Mouse (Mus musculus) neural tube, embryonic 15.5 days (tissue): ENCODE measurements around the gene Magea5. TPM values are rescaled to one million over a fixed set of nuclear protein-coding genes. Genes with fewer than 3 reads are reported as not detected.
"Not testable (repeated sequence)": the region's sequence is repeated elsewhere in the genome, so short reads cannot be mapped to it uniquely, and the experiment has no call there.

Experiments used
- ATAC-seq: fragments of 200-750 bp; cut with Nextera tagmentation; 2 replicates; pipeline ENCODE4 v1.8.0; 2017; ENCODE audit warnings: mild to moderate bottlenecking, moderate TSS enrichment, moderate library complexity; ENCODE audit not compliant: low FRiP score
- H3K27ac ChIP-seq: fragments of 300-500 bp; sonication (generic); replicated peaks from 2 replicates; pipeline ENCODE4 v1.5.1; 2015; ENCODE audit warnings: mild to moderate bottlenecking, inconsistent platforms
- H3K27me3 ChIP-seq: fragments of 300-500 bp; sonication (generic); replicated peaks from 2 replicates; pipeline ENCODE4 v1.6.1; 2015; ENCODE audit warnings: inconsistent platforms
- H3K36me3 ChIP-seq: fragments of 300-500 bp; sonication (generic); 2 replicates; pipeline ENCODE4 v1.6.1; 2015; ENCODE audit warnings: inconsistent platforms
- H3K4me1 ChIP-seq: fragments of 300-500 bp; sonication (generic); 2 replicates; pipeline ENCODE4 v1.6.1; 2015; ENCODE audit warnings: inconsistent platforms
- H3K4me2 ChIP-seq: fragments of 300-500 bp; sonication (generic); 2 replicates; pipeline ENCODE4 v1.6.1; 2015; ENCODE audit warnings: inconsistent platforms, mild to moderate bottlenecking, moderate library complexity
- H3K4me3 ChIP-seq: fragments of 300-500 bp; sonication (generic); replicated peaks from 2 replicates; pipeline ENCODE4 v1.5.1; 2015; ENCODE audit warnings: mild to moderate bottlenecking, inconsistent platforms
- H3K9ac ChIP-seq: fragments of 300-500 bp; sonication (generic); replicated peaks from 2 replicates; pipeline ENCODE4 v1.6.1; 2015; ENCODE audit warnings: mild to moderate bottlenecking, inconsistent platforms
- H3K9me3 ChIP-seq: fragments of 300-500 bp; sonication (generic); replicated peaks from 2 replicates; pipeline ENCODE4 v1.6.1; 2016; ENCODE audit warnings: inconsistent platforms
- WGBS: fragments of 180-500 bp; shearing (Covaris S2); methylation state at CpG from one replicate; pipeline ENCODE4 v1.1.7; 2015; ENCODE audit warnings: mixed read lengths; 5-methylcytosine and 5-hydroxymethylcytosine counted together
- polyA plus RNA-seq: library from polyadenylated mRNA; unstranded; fragments of >200 nt; fragmentation: Nextera tagmentation; extraction: Ambion mirVana; gene quantifications from 2 replicates; pipeline ENCODE4 v1.2.1, GENCODE M21; 2015

The Magea5 gene
- polyA plus RNA-seq = not detected in 2 replicates

- not testable (repeated sequence) for ATAC-seq, H3K4me2 ChIP-seq, H3K4me3 ChIP-seq, H3K36me3 ChIP-seq, H3K27me3 ChIP-seq, H3K9ac ChIP-seq, H3K4me1 ChIP-seq, H3K9me3 ChIP-seq, H3K27ac ChIP-seq
- WGBS = 93% methylated on average over 16 of the region's 16 CpGs
Measured at GRCm38 (mm10) chrX:155063045-155063444, at the start of gene Magea5. TSS of gene Magea5 (minus strand) at chrX:155063145.

GRCm38 (mm10) chrX:155098024-155098423, 35.1 kb upstream of the Magea5 start:
- Histone ChIP-seq H3K4me3 (no peak overlapping the region), H3K27ac (no peak overlapping the region), H3K9me3 (no peaks in the 10 kb centered on the region), H3K4me1 (no peaks in the 10 kb centered on the region), H3K9ac (no peak overlapping the region), H3K36me3 (no peaks in the 10 kb centered on the region), H3K27me3 (no peaks in the 10 kb centered on the region), H3K4me2 (no peak overlapping the region)
- no peak for ATAC-seq

GRCm38 (mm10) chrX:155093566-155093965, 30.6 kb upstream of the Magea5 start, which contains the start of gene Magea2:
TSS of gene Magea2 (minus strand) at chrX:155093666.
- H3K9me3 ChIP-seq, H3K36me3 ChIP-seq, H3K4me2 ChIP-seq, H3K9ac ChIP-seq, H3K27ac ChIP-seq, ATAC-seq, H3K27me3 ChIP-seq, H3K4me1 ChIP-seq, H3K4me3 ChIP-seq: not testable (repeated sequence)
- 92% methylated on average over 3 of the region's 4 CpGs for WGBS

- not testable (repeated sequence) for H3K4me1 ChIP-seq, ATAC-seq, H3K27ac ChIP-seq, H3K4me2 ChIP-seq, H3K36me3 ChIP-seq, H3K9me3 ChIP-seq, H3K4me3 ChIP-seq, H3K9ac ChIP-seq, H3K27me3 ChIP-seq
- WGBS = 100% methylated on average over 1 of the region's 2 CpGs
Measured at GRCm38 (mm10) chrX:155089693-155090092, 26.7 kb upstream of the Magea5 start, which contains the start of gene Magea1. TSS of gene Magea1 (minus strand) at chrX:155089793.

Other genes starting within 250 kb of the Magea5 start
- not detected in 2 replicates for gene Cldn34b1, start 172.9 kb downstream of the Magea5 start, polyA plus RNA-seq
- not detected in 2 replicates for gene Magea6, start 127.2 kb downstream of the Magea5 start, polyA plus RNA-seq
- not detected in 2 replicates for gene Magea3, start 113.6 kb downstream of the Magea5 start, polyA plus RNA-seq
- gene Magea8, start 67.3 kb downstream of the Magea5 start, polyA plus RNA-seq = not detected in 2 replicates
- gene Magea1, start 26.6 kb upstream of the Magea5 start, polyA plus RNA-seq = not detected in 2 replicates
- gene Magea2, start 30.5 kb upstream of the Magea5 start, polyA plus RNA-seq = not detected in 2 replicates
- not detected in 2 replicates for gene Cldn34b2, start 65.3 kb upstream of the Magea5 start, polyA plus RNA-seq
- gene Sat1, start 153.3 kb upstream of the Magea5 start, polyA plus RNA-seq = 80.7 and 91.5 TPM in 2 replicates
- 42.7 and 46.8 TPM in 2 replicates for gene Acot9, start 199.3 kb upstream of the Magea5 start, polyA plus RNA-seq